Mouse (Mus musculus) C3H10T1/2 (cell line): ENCODE results near the gene Pdk1. TPM values are rescaled to one million over a fixed set of nuclear protein-coding genes. Genes with fewer than 3 reads are reported as not detected.

Source experiments
- polyA plus RNA-seq, 2 experiments: library from polyadenylated mRNA; unstranded; fragments of >200 nt; fragmentation: generic; extraction: Trizol; gene quantifications; one replicate each; pipeline ENCODE4 v1.2.1; 2012; ENCODE audit warnings: missing spikeins in 2 of 2

Gene Pdk1
- polyA plus RNA-seq = 1 to 10 TPM in 1 of 2 experiments, under 1 TPM in 1; 0.71 to 7.6 TPM

DNA sequence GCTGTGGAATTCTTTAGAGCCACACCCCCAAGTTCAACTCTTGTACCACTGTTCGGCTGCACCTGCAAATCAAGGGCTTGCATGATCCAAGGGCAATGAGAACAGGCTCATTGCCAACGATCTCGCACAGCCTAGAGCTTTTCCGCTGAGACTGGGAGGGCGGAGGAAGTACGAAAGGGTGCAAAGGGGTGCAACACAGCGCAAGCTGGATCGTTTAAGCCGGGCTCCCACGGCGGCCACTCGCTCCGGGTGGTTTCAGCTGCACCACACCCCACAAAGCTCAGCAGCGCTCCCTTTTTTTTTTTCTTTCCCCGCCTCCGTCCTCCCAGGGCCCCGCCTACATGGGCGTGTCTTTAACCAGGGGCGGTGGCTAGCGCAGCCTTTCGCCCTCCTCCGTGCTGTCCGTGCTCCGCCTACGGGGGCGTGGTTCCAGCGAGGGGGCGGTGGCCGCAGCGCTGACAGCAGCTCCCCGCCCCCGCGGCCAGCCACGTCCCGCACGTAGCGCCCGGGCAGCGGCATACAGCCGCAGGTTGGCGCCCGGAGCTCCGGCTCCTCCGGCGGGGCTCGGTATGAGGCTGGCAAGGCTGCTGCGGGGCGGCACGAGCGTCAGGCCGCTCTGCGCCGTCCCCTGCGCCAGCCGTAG lies at the start of gene Pdk1:
Gene Pdk1 (plus strand): TSS at position 424 of the 643 bp plus-strand sequence.

Other genes starting within 250 kb of the Pdk1 start
- gene Itga6, start 127.6 kb upstream of the Pdk1 start, polyA plus RNA-seq = 1 to 10 TPM; 3.1 to 3.6 TPM
- gene Rapgef4, start 108.0 kb downstream of the Pdk1 start, polyA plus RNA-seq = under 1 TPM; 0.13 to 0.14 TPM